Mouse (Mus musculus) telencephalon, adult 2 months (tissue): Measurements from ENCODE around the gene Gm9913.

Experiments used
- DNase-seq: peaks from one replicate; pipeline ENCODE4 v3.0.0-alpha.2; 2011; ENCODE audit warnings: low read depth, low spot score

Gm9913 gene

DNA sequence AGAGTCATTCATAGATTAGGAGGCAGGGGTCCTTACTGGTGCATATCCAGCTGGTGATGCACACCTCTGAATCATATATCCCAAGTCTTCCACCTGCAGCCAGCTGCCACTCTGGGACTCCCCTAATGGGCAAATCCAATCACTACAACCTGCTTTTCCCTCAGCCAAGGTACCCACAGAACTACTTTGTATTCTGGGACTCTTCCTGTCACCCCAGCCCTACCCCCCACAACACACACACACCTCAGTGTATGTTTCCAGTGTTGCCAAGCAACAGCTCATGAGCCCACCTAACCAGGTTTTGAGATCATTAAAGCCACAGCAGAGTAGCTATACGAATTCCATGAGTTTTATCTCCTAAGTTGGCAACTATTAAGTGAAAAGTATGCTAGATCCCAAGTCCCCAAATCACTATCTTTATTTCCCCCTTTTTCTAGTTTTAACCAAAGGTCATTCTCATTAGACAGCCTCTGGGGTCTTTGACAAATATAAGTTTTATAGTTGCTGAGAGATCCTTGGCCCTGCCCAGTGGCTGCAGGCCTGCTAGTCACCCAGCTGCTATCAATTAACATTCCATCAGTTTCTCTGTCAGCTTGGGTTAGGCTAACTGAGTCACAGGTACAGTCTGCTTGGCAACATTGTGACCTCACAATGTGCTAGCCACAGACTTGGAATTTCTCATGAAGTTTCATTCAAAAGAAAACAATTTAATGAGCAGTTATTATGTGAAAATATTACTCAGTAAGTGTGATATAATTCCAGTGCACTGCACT is 44.1 kb downstream of the Gm9913 start:
- DNase-seq: no peak

DNA sequence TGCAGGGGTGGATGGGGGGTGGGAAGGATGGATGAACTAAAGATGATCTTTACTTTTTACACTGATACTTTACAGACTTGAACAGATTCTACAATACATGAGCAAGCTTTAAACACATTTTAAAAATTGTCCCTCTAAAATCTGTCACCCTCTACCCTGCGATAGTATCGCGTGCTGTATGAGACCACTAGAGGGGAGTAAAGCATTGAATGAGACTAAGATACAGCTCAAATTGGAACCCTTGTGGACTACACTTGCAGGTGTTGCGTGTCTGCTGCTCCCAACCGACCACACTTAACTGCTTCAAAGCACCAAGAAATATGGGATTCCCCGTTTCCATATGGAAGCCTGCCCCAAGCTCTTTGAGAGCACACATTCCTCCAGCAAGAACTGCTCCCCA is 50.9 kb downstream of the Gm9913 start:
- no peak for DNase-seq
